Mouse (Mus musculus) embryonic facial prominence, embryonic 14.5 days (tissue): ENCODE measurements around the gene Glis3. TPM values are rescaled to one million over a fixed set of nuclear protein-coding genes. Genes with fewer than 3 reads are reported as not detected.
A peak's percentile ranks its signal among the peaks of the same experiment; 100 is the strongest.

Source experiments
- ATAC-seq: fragments of 200-750 bp; cut with Nextera tagmentation; 2 replicates; pipeline ENCODE4 v1.8.0; 2017; ENCODE audit warnings: low read depth, moderate number of reproducible peaks, moderate TSS enrichment
- DNase-seq: peaks from one replicate; pipeline ENCODE4 v3.0.0-alpha.2; 2015; ENCODE audit warnings: low spot score
- H3K27ac ChIP-seq: fragments of 300-500 bp; sonication (generic); replicated peaks from 2 replicates; pipeline ENCODE4 v1.5.1; 2014; ENCODE audit warnings: low read depth, mild to moderate bottlenecking, low read length, moderate library complexity
- H3K27me3 ChIP-seq: fragments of 300-500 bp; sonication (generic); replicated peaks from 2 replicates; pipeline ENCODE4 v1.6.1; 2014; ENCODE audit warnings: low read length; ENCODE audit not compliant: control insufficient read depth, insufficient read depth
- H3K36me3 ChIP-seq: fragments of 300-500 bp; sonication (generic); 2 replicates; pipeline ENCODE4 v1.6.1; 2014; ENCODE audit warnings: low read length, mixed read lengths; ENCODE audit not compliant: control insufficient read depth, insufficient read depth
- H3K4me1 ChIP-seq: fragments of 300-500 bp; sonication (generic); 2 replicates; pipeline ENCODE4 v1.6.1; 2014; ENCODE audit warnings: antibody characterized with exemption, low read length; ENCODE audit not compliant: control insufficient read depth, insufficient read depth
- H3K4me2 ChIP-seq: fragments of 300-500 bp; sonication (generic); 2 replicates; pipeline ENCODE4 v1.6.1; 2014; ENCODE audit warnings: low read depth, mild to moderate bottlenecking, low read length, moderate library complexity, mixed read lengths
- H3K4me3 ChIP-seq: fragments of 300-500 bp; sonication (generic); 2 replicates; pipeline ENCODE4 v1.5.1; 2014; ENCODE audit warnings: low read depth, mild to moderate bottlenecking, low read length
- H3K9ac ChIP-seq: fragments of 300-500 bp; sonication (generic); 2 replicates; pipeline ENCODE4 v1.6.1; 2014; ENCODE audit warnings: low read depth, mild to moderate bottlenecking, low read length, moderate library complexity, mixed read lengths
- H3K9me3 ChIP-seq: fragments of 300-500 bp; sonication (generic); 2 replicates; pipeline ENCODE4 v1.6.1; 2016; ENCODE audit warnings: low read length; ENCODE audit not compliant: control insufficient read depth
- WGBS: fragments of 180-500 bp; shearing (Covaris S2); extraction: QIAGEN DNeasy Blood & Tissue Kit; methylation state at CpG from one replicate; pipeline ENCODE4 v1.1.7; 2014; 5-methylcytosine and 5-hydroxymethylcytosine counted together
- polyA plus RNA-seq: library from polyadenylated mRNA; unstranded; fragments of >200 nt; fragmentation: Nextera tagmentation; extraction: Ambion mirVana; gene quantifications from 2 replicates; pipeline ENCODE4 v1.2.1, GENCODE M21; 2014

Glis3 gene
- polyA plus RNA-seq, 1 experiment from 2014 or later, result 6.0 TPM

DNA sequence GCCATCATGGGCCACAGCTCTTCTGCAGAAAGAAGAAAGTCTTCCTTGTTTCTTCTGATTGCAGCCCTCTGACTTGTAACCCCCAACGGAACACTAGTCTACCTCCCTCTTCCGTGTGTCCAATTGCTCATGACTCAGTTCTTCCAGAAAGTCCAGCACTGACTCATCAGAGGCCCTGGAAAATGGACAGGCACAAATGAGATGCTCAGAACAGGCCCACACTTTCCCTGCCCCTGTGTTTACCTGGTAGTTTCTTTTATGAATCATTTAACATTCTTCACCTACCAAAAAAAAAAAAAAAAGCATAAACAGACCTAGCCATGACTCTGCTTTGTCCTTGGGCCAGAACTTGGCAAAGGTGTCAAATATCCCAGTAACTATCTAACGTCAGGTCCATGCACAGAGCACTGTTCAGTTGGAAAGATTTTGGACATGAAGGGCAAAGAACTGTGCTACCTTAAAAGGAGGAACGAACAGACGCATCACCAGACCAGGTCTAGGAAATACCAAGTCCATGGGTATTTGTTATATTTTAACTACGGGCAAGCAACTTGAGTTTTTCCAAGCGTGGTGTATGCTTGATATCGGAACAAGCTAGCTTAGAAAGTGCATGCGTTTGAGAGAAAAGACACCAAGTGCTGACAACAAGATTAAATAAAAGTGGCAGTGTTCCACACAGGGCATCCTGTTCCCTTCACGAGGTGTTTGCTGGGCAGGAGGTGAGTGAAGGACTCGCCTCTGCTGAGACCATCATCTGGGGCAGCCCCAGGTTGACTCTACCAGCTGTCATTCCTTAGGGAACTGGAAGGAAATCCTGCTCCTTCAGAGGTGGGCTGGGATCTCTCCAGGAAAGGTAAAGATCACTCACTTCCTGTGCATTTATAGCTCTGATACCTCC is 58.0 kb downstream of the Glis3 start:
- 84% methylated on average over 11 of the region's 11 CpGs for WGBS
- no peak overlapping the region for H3K9ac ChIP-seq
- H3K4me2 ChIP-seq, result no peak overlapping the region
- H3K4me3 ChIP-seq, result no peak overlapping the region
- DNase-seq, result no peak
- no peaks in the 10 kb centered on the region for H3K36me3 ChIP-seq
- H3K4me1 ChIP-seq, result peaks cover 7% of the 10 kb centered on the region; the same call in 1 of the 2 replicates
- ATAC-seq, result no peak
- no peak overlapping the region for H3K27ac ChIP-seq
- no peaks in the 10 kb centered on the region for H3K27me3 ChIP-seq
- no peaks in the 10 kb centered on the region for H3K9me3 ChIP-seq

DNA sequence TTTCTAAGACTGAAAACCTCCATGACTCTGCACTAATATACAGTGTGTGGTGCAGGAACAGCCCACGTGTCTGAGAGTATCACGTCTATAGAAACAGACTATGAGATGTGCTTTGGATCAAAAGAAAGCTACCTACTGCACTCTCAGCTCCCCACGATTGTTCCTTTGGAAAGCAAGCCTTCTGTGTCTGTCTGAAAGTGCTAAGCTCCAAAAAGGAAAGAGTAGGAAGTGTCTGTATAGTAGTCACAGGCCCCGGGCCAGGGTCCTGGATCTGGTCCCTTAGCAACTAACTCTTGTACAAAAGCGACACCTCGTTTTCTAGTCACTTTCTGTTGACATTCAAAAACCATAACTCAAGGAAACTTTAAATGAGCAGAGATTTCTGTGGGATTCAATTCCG is 62.1 kb downstream of the Glis3 start:
- 83% methylated on average over 7 of the region's 7 CpGs for WGBS

DNA sequence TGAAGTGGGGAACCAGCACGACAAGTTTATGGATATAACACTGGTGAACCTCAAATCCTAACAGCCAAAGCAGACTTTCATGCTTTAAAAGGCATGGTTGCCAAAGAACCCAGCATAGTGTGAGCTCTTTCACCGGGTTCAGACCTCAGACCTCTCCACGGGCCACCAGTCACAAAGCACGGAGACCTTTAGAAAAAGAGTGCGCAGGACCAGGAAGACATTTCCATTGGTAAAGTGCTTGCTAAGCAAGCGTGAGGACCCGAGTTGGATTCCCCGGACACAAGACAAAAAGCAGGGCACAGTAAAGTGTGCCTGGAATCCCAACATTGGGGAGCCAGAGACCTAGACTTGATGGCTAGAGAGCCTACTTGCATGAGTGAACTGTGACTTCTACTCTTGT is 62.7 kb downstream of the Glis3 start:
- no peaks in the 10 kb centered on the region for H3K27me3 ChIP-seq
- no peak overlapping the region for H3K27ac ChIP-seq
- DNase-seq, result no peak
- H3K4me1 ChIP-seq, result 0 out of 2 replicates have a peak, but pooled peaks cover 3% of the 10 kb centered on the region
- no peak for ATAC-seq
- H3K4me2 ChIP-seq, result no peak overlapping the region
- H3K9me3 ChIP-seq, result no peaks in the 10 kb centered on the region
- H3K4me3 ChIP-seq, result no peak overlapping the region
- H3K36me3 ChIP-seq, result no peaks in the 10 kb centered on the region
- 91% methylated on average over 8 of the region's 8 CpGs for WGBS
- no peak overlapping the region for H3K9ac ChIP-seq

More for the DNA sequence above, 62.1 kb downstream of the Glis3 start:
- Histone ChIP-seq H3K36me3 (no peaks in the 10 kb centered on the region), H3K4me3 (no peak overlapping the region), H3K27me3 (no peaks in the 10 kb centered on the region), H3K9me3 (no peaks in the 10 kb centered on the region), H3K4me1 (0 out of 2 replicates have a peak, but pooled peaks cover 3% of the 10 kb centered on the region), H3K9ac (no peak overlapping the region), H3K4me2 (no peak overlapping the region), H3K27ac (no peak overlapping the region)
- DNase-seq (no peak), ATAC-seq (no peak)

DNA sequence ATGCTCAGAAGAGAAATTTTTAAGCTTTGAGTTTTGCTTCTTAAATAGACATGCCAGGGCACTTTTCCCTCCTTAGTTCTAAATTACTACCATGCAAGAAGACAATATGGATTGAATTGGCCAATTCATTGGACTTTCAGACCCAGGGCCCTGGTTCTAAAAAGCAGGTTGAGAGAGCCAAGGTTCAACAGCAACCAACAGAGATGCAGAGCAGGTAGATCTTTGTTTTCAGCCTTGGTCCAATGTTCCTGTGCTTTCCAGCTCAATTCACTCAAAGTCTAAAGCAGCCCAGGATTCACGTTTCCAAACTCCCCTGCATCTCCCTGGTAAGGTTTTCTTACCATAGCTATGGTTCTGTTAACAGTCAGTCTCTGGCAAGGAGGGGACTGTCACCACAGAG is 63.4 kb downstream of the Glis3 start:
- WGBS, result 56% methylated on average over 1 of the region's 1 CpGs
- Histone ChIP-seq H3K9ac (no peak overlapping the region), H3K9me3 (no peaks in the 10 kb centered on the region), H3K4me3 (no peak overlapping the region), H3K27ac (no peak overlapping the region), H3K27me3 (no peaks in the 10 kb centered on the region), H3K36me3 (no peaks in the 10 kb centered on the region), H3K4me2 (no peak overlapping the region), H3K4me1 (0 out of 2 replicates have a peak, but pooled peaks cover 3% of the 10 kb centered on the region)
- no peak for ATAC-seq
- DNase-seq, result no peak

DNA sequence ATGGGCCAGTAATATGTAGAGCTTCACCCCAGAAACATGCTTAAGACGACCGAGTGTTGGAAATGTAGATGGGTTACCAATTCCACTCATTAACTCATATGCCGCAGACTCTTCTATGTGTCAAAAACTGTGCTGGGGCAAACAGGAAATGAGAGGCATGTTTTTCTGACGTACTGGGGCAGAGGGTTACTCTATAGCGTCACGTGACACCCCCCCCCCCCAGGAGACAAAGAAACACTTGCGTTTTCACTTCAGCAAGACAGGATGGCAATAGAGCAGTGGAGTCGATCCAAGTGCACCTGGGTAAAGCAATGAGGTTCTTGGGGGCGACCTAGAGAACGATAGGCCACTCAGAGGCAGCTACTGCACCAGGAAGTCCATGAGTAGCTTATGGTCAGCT is 67.6 kb downstream of the Glis3 start:
- Histone ChIP-seq H3K4me1 (peaks cover 11% of the 10 kb centered on the region), H3K9me3 (no peaks in the 10 kb centered on the region), H3K4me3 (no peak overlapping the region), H3K4me2 (no peak overlapping the region), H3K9ac (no peak overlapping the region), H3K36me3 (no peaks in the 10 kb centered on the region), H3K27ac (no peak overlapping the region), H3K27me3 (no peaks in the 10 kb centered on the region)
- 77% methylated on average over 10 of the region's 10 CpGs for WGBS
- DNase-seq (no peak), ATAC-seq (no peak)

DNA sequence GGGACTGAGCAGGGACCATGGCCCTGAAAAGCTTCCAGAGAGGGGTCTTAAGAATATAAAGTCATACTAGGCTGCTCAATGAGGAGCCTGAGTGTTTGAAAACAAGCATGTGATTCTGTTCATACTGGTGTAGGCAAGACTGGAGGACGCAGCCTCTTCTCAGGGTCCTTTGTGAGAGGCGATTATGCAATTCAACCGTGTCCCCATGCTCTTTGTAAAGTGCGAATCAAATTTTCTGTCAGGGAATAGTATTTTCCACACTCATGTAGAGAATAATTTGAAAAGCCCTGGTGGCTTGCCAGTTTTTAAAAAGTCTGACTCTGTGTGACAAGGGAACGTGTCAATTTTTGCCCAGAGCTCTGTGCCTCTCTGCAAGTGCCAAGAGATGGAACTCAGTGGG is 71.1 kb downstream of the Glis3 start:
- peaks cover 11% of the 10 kb centered on the region for H3K4me1 ChIP-seq
- no peak overlapping the region; the same call in 1 of the 2 replicates for H3K9ac ChIP-seq
- ATAC-seq, result peak; percentile 55; the same call in 1 of the 2 replicates
- H3K36me3 ChIP-seq, result no peaks in the 10 kb centered on the region
- H3K27ac ChIP-seq, result peak overlapping the region; percentile 69
- DNase-seq, result peak; percentile 48
- 60% methylated on average over 5 of the region's 5 CpGs for WGBS
- no peak overlapping the region for H3K4me3 ChIP-seq
- H3K9me3 ChIP-seq, result no peaks in the 10 kb centered on the region
- no peak overlapping the region for H3K4me2 ChIP-seq
- no peaks in the 10 kb centered on the region for H3K27me3 ChIP-seq

DNA sequence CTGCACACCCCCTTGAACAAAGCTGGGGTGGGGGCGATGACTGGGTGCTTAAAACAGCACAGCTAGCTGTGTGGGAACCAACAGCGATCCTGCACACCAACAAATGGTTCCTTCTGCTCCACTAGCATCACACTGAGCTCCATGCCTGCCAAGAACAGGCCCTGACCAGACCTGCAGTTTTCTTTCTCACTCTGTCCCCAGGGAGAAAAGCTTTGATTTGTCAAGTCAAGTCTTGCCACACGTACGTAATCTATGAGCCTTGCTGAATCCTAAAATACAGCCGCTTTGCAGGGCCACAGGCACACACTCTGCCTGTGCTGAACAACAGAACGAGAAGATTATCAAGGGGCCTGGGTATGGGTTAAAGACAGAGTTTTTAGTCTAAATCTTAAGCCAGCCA is 71.6 kb downstream of the Glis3 start:
- ATAC-seq, result peak; percentile 47; the same call in 1 of the 2 replicates
- H3K9me3 ChIP-seq, result no peaks in the 10 kb centered on the region
- no peak overlapping the region; the same call in 1 of the 2 replicates for H3K9ac ChIP-seq
- no peak overlapping the region for H3K4me3 ChIP-seq
- peaks cover 11% of the 10 kb centered on the region for H3K4me1 ChIP-seq
- WGBS, result 47% methylated on average over 6 of the region's 6 CpGs
- H3K4me2 ChIP-seq, result no peak overlapping the region
- peak; percentile 86 for DNase-seq
- no peaks in the 10 kb centered on the region for H3K36me3 ChIP-seq
- no peaks in the 10 kb centered on the region for H3K27me3 ChIP-seq
- peak overlapping the region; percentile 69 for H3K27ac ChIP-seq

DNA sequence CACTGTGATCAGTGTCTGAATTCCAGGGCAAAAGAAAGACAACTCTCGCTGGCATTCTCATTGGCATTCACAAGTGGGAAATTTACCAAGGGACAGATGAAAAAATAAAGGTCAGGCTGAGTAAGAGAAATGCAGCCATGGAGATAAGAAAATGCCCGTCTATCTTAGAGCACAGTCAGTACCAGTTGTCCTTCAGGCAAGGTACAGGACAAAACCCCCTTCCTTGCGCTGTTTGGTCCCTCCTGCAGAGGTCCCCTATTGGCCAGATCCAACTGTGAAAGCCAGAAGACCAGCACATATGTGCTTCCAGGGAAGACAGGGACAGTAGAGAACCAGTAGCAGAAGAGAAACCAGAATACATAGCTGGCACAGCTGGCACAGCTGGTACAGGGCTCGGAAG is 79.0 kb downstream of the Glis3 start:
- DNase-seq, result no peak
- no peaks in the 10 kb centered on the region for H3K27me3 ChIP-seq
- no peaks in the 10 kb centered on the region for H3K36me3 ChIP-seq
- H3K4me2 ChIP-seq, result no peak overlapping the region
- no peak for ATAC-seq
- H3K27ac ChIP-seq, result no peak overlapping the region
- no peaks in the 10 kb centered on the region for H3K9me3 ChIP-seq
- no peak overlapping the region for H3K4me3 ChIP-seq
- 81% methylated on average over 4 of the region's 4 CpGs for WGBS
- H3K4me1 ChIP-seq, result no peaks in the 10 kb centered on the region
- H3K9ac ChIP-seq, result no peak overlapping the region

DNA sequence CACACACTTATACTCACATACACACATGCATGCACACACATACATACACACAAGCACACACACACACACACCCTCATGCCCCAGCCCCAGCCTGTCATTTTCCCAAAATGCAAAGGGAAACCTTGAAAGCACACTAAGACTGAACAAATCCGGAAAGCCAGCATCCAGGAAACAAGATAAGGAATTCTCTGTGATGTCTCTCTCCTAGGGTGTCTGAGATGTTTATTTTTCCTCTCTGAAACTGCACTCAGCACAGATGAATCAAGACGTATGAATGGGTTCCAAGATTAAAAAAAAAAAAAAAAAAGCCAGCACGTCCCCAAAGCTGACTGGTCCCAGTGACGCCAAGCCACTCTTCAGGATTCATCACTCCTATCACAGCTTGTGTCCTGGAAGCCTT is 85.7 kb downstream of the Glis3 start:
- H3K9me3 ChIP-seq, result no peaks in the 10 kb centered on the region
- no peaks in the 10 kb centered on the region for H3K27me3 ChIP-seq
- DNase-seq (no peak), ATAC-seq (no peak)
- H3K9ac ChIP-seq, result no peak overlapping the region
- no peaks in the 10 kb centered on the region for H3K36me3 ChIP-seq
- H3K4me2 ChIP-seq, result no peak overlapping the region
- no peak overlapping the region for H3K27ac ChIP-seq
- no peak overlapping the region for H3K4me3 ChIP-seq
- WGBS, result 49% methylated on average over 4 of the region's 4 CpGs
- H3K4me1 ChIP-seq, result no peaks in the 10 kb centered on the region
